Mouse (Mus musculus) ZHBTc4 (cell line): Measurements from ENCODE around the gene Tfpt.
A peak's percentile ranks its signal among the peaks of the same experiment; 100 is the strongest.

ENCODE experiments used
- DNase-seq: peaks from one replicate; pipeline ENCODE4 v3.0.0-alpha.2; 2011; ENCODE audit warnings: low read depth, low spot score

Tfpt gene

DNA sequence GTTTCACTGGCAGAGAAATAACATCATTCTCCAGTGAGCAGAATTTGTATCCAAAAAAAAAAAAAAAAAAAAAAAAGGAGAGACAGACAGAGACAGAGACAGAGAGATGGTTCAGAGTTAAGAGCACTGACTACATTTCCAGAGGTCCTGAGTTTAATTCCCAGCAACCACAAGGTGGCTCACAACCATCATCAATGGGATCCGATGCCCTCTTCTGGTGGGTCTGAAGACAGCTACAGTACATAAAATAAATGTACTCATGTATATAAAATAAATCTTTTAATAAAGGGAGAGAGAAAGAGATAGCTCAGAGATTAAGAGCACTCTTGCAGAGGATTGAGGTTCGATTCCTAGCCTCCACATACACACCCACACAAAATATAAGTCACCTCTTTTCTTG is 51.5 kb downstream of the Tfpt start:
- DNase-seq, result peak; percentile 83

- DNase-seq, result no peak
Observed at GRCm38 (mm10) chr7:3576354-3577124, 53.2 kb downstream of the Tfpt start.

- DNase-seq, result peak; percentile 54
Observed at GRCm38 (mm10) chr7:3574216-3574615, 55.5 kb downstream of the Tfpt start.

DNA sequence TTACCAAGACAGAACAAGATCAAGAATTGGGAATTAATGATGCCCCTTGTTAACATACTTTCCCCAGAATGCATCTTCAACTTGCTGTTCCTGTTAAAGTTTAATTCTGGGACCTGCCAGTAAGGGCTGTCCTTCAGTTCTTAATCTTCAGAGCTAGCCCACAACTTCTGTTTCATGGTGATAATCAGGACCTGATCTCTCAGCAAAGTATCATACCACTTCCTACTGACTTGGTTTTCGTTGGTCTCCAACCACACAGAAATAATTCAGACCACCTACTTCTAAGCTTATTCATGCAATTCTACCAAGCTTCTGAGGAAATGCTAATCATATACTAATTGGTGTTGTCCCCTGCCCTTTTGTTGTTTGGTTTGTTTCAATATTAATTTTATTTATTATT is 57.9 kb downstream of the Tfpt start:
- no peak for DNase-seq

DNA sequence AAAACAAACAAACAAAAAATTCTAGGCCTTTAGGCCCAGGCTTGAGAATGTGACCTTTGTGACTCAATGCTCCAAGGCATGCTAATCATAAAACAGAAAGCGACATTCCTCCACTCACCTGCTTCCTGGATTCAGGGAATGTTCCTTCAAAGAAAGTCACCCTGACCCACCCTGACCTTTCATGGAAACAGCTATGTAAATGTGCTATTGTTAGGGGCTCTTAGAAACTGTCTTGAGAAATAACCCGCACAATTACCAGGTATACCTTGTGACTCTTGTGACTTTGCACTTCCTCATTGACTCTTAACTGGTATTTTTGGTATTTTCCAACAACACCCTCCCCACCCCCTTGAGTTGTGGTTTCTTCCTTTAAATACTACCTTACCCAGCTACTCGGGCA is 59.1 kb downstream of the Tfpt start:
- DNase-seq, result peak; percentile 92
